Mouse (Mus musculus) heart, postnatal 0 days (tissue): Measurements from ENCODE around the gene Slc6a1. TPM values are rescaled to one million over a fixed set of nuclear protein-coding genes. Genes with fewer than 3 reads are reported as not detected.

Experiments used
- ATAC-seq: fragments of 200-750 bp; cut with Nextera tagmentation; 2 replicates; pipeline ENCODE4 v1.8.0; 2017; ENCODE audit warnings: low read depth, moderate number of reproducible peaks, moderate library complexity; ENCODE audit not compliant: insufficient read depth
- DNase-seq: peaks from one replicate; pipeline ENCODE4 v3.0.0-alpha.2; 2016; ENCODE audit warnings: low spot score
- H3K27ac ChIP-seq: fragments of 300-500 bp; sonication (generic); 2 replicates; pipeline ENCODE4 v1.5.1; 2014; ENCODE audit warnings: low read depth, mild to moderate bottlenecking
- H3K27me3 ChIP-seq: fragments of 300-500 bp; sonication (generic); 2 replicates; pipeline ENCODE4 v1.6.1; 2014; ENCODE audit warnings: low read length, mixed read lengths; ENCODE audit not compliant: control insufficient read depth, insufficient read depth
- H3K36me3 ChIP-seq: fragments of 300-500 bp; sonication (generic); replicated peaks from 2 replicates; pipeline ENCODE4 v1.6.1; 2014; ENCODE audit warnings: low read length, mixed read lengths; ENCODE audit not compliant: control insufficient read depth, insufficient read depth
- H3K4me1 ChIP-seq: fragments of 300-500 bp; sonication (generic); 2 replicates; pipeline ENCODE4 v1.6.1; 2014; ENCODE audit warnings: antibody characterized with exemption; ENCODE audit not compliant: control insufficient read depth, insufficient read depth
- H3K4me2 ChIP-seq: fragments of 300-500 bp; sonication (generic); 2 replicates; pipeline ENCODE4 v1.6.1; 2014; ENCODE audit warnings: low read depth, mild to moderate bottlenecking, low read length, moderate library complexity
- H3K4me3 ChIP-seq: fragments of 300-500 bp; sonication (generic); 2 replicates; pipeline ENCODE4 v1.5.1; 2014; ENCODE audit warnings: low read depth, low read length
- H3K9ac ChIP-seq: fragments of 300-500 bp; sonication (generic); replicated peaks from 2 replicates; pipeline ENCODE4 v1.6.1; 2014; ENCODE audit warnings: low read depth, low read length, mixed read lengths
- H3K9me3 ChIP-seq: fragments of 300-500 bp; sonication (generic); replicated peaks from 2 replicates; pipeline ENCODE4 v1.6.1; 2016; ENCODE audit warnings: low read length; ENCODE audit not compliant: control insufficient read depth
- CTCF ChIP-seq: IDR thresholded peaks from 2 replicates; pipeline ENCODE4 v1.5.1; 2016; ENCODE audit warnings: antibody characterized with exemption, control low read depth, low read depth
- EP300 ChIP-seq: IDR thresholded peaks from 2 replicates; pipeline ENCODE4 v1.6.1; 2016; ENCODE audit warnings: antibody characterized with exemption, low read depth
- WGBS: fragments of 180-500 bp; shearing (Covaris S2); extraction: QIAGEN DNeasy Blood & Tissue Kit; methylation state at CpG from one replicate; pipeline ENCODE4 v1.1.7; 2014; 5-methylcytosine and 5-hydroxymethylcytosine counted together
- polyA plus RNA-seq: library from polyadenylated mRNA; unstranded; fragments of >200 nt; fragmentation: Nextera tagmentation; extraction: Ambion mirVana; gene quantifications from 2 replicates; pipeline ENCODE4 v1.2.1, GENCODE M21; 2015
- total RNA-seq: library from RNA; depleted of rRNA; stranded (reverse); fragments of >200 nt; gene quantifications from 2 replicates; pipeline ENCODE4 v1.2.3, GENCODE M21; 2014; ENCODE audit warnings: low replicate concordance

Gene Slc6a1
- total and polyA plus RNA-seq, 2 experiments from 2014 or later = 0.34 TPM; not detected in 1

DNA sequence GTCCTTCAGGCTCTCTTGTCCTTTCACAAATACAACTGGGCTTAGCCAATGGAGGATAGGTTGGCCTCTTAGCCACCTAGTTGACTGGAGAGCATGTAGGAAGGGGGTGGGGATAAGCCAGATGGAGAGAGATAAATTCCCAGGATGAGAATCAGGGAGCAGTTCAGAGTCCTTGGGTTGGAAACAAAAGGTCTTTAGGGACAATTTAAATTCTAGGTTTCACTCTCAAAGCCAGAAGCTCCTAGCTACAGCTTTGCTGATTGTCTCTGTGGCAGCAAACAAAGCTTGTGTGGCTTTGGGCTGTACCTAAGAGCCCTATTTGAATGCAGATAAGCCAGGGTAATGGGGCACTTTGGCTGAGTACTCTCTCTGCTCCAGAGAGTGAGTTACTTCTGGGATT is 16.2 kb upstream of the Slc6a1 start:
- ATAC-seq (no peak), DNase-seq (no peak)
- H3K36me3 ChIP-seq = no peaks in the 10 kb centered on the region
- peaks cover 4% of the 10 kb centered on the region; the same call in 1 of the 2 replicates for H3K4me1 ChIP-seq
- H3K4me3 ChIP-seq = no peak overlapping the region
- no peak overlapping the region for H3K27ac ChIP-seq
- no peaks in the 10 kb centered on the region for H3K9me3 ChIP-seq
- H3K4me2 ChIP-seq = no peak overlapping the region
- H3K9ac ChIP-seq = no peak overlapping the region
- TF ChIP-seq EP300 (no peak), CTCF (no peak)
- H3K27me3 ChIP-seq = peaks cover 23% of the 10 kb centered on the region

- no peaks in the 10 kb centered on the region for H3K9me3 ChIP-seq
- no peak overlapping the region for H3K4me2 ChIP-seq
- ATAC-seq (no peak), DNase-seq (no peak)
- no peak overlapping the region for H3K9ac ChIP-seq
- no peak overlapping the region for H3K4me3 ChIP-seq
- no peak overlapping the region for H3K27ac ChIP-seq
- TF ChIP-seq EP300 (no peak), CTCF (no peak)
- H3K4me1 ChIP-seq = peaks cover 7% of the 10 kb centered on the region; the same call in 1 of the 2 replicates
- no peaks in the 10 kb centered on the region for H3K36me3 ChIP-seq
- 30% methylated on average over 4 of the region's 4 CpGs for WGBS
- H3K27me3 ChIP-seq = peaks cover 26% of the 10 kb centered on the region
These were observed 14.5 kb upstream of the Slc6a1 start for GRCm38 (mm10) chr6:114267979-114268378.

DNA sequence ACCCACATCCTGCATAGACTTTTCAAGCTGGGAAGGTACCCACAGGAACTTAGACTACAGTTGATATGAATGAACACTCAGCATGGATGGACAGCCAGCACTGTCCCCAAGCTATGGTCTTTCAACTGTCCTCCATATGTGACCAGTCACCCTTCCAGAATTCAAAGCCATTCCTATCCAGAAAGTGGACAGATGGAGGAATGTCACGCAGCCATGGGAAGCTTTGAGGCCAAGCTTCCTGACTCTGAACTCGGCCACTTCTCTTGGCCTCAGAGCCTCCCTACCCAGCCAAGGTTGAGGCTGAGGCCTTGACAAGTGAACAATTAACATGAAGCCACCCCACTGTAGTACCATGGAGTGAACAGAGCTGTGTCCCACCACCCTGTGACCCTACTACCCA is 12.8 kb upstream of the Slc6a1 start:
- Histone ChIP-seq H3K27ac (no peak overlapping the region), H3K4me1 (peaks cover 10% of the 10 kb centered on the region), H3K36me3 (no peaks in the 10 kb centered on the region), H3K27me3 (peaks cover 36% of the 10 kb centered on the region), H3K9ac (no peak overlapping the region), H3K4me2 (no peak overlapping the region), H3K4me3 (no peak overlapping the region), H3K9me3 (no peaks in the 10 kb centered on the region)
- DNase-seq (no peak), ATAC-seq (no peak)
- no peak for TF ChIP-seq CTCF
- WGBS = 64% methylated on average over 2 of the region's 2 CpGs

DNA sequence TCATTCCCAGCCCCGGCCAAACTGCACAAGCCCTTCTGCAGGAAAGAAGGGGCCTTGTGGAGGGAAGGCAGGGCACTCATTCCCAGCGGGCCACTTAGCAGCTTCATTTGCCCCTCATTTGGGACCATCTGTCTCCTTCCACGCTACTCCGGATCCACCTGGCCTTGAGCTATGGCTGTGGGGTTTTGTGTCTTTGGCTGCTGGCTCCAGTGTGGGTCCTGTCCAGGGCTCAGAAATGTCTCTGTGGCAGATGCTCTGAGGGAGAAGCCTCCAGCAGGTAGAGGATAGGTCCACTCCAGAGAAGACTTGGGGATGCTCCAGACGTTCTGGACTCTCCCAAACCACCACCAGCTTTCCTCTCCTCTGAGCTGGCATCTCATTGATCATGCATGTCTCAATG is 11.6 kb upstream of the Slc6a1 start:
- no peak overlapping the region for H3K4me3 ChIP-seq
- peaks cover 45% of the 10 kb centered on the region for H3K27me3 ChIP-seq
- no peak for DNase-seq
- ATAC-seq = no peak
- TF ChIP-seq CTCF (no peak), EP300 (no peak)
- H3K9me3 ChIP-seq = no peaks in the 10 kb centered on the region
- H3K4me2 ChIP-seq = no peak overlapping the region
- H3K9ac ChIP-seq = no peak overlapping the region
- WGBS = 60% methylated on average over 5 of the region's 5 CpGs
- peaks cover 10% of the 10 kb centered on the region for H3K4me1 ChIP-seq
- H3K36me3 ChIP-seq = no peaks in the 10 kb centered on the region
- H3K27ac ChIP-seq = no peak overlapping the region

GRCm38 (mm10) chr6:114272279-114272678 is 10.2 kb upstream of the Slc6a1 start:
- Histone ChIP-seq H3K36me3 (no peaks in the 10 kb centered on the region), H3K27ac (no peak overlapping the region), H3K4me1 (peaks cover 10% of the 10 kb centered on the region), H3K4me2 (no peak overlapping the region), H3K4me3 (no peak overlapping the region), H3K9ac (no peak overlapping the region), H3K27me3 (peaks cover 51% of the 10 kb centered on the region), H3K9me3 (no peaks in the 10 kb centered on the region)
- WGBS = 35% methylated on average over 15 of the region's 15 CpGs
- DNase-seq (peak; percentile 14), ATAC-seq (no peak)
- no peak for TF ChIP-seq CTCF
- TF ChIP-seq EP300 = no peak

DNA sequence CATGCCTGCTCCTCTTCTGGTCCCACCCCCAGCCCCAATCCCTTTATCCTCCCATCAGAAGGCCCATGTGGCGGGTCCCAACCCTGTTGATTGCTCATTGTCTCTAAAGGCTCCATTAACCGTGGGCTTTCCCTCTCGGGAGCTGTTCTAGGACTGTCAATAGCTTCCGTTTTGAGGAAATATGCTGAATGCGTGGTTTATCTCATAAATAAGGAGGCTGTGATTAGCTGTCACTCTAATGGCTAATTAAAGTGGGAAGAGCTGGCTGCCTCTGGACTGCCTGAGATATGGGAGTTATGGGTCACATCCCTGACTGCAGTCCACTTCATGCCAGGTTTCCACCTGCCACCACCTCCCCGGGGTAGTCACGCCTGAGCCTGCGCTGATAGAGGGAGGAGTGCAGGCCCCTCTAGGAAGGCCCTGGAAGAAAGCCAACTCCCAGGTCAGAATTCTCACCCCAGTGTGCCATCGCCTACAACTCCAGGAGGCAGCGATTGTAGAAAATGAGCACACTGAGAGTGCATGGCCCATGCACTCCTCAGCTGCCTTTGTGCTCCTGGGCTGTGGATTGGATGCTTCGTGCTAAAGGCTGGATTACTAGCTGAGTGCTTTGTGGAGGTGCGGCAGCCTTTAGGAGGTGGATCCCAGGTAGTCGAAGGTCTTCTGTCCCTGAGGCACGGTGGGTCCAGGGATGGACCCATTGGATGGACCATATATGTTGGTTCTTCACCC is 8.3 kb upstream of the Slc6a1 start:
- no peaks in the 10 kb centered on the region for H3K9me3 ChIP-seq
- no peak for DNase-seq
- no peak for ATAC-seq
- WGBS = 38% methylated on average over 14 of the region's 14 CpGs
- H3K9ac ChIP-seq = no peak overlapping the region
- peaks cover 47% of the 10 kb centered on the region for H3K27me3 ChIP-seq
- no peak overlapping the region for H3K4me3 ChIP-seq
- H3K4me2 ChIP-seq = no peak overlapping the region
- no peak overlapping the region for H3K27ac ChIP-seq
- H3K36me3 ChIP-seq = no peaks in the 10 kb centered on the region
- TF ChIP-seq CTCF (no peak), EP300 (no peak)
- H3K4me1 ChIP-seq = peaks cover 10% of the 10 kb centered on the region
